In the genomic region with DNA sequence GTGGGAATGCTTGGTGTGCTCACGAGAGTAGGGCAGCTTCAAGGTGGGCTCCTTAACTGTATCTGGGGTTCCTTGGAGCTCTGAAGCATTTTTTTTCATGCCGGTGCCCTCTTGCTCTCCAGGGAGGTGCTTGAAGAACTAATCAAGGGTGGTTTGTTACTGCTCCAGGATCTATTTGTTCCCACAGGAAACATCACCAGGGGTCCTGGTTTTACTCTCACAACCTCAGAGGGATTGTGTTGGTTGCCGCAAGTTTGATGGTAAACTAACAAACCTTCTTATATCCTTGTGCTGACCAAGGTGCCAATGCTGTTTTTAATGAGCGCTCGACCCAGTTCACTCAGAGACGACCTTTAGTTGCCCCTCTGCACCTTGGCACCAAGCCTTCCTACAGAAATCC, we compare ENCODE assay signal across 9 mouse cellular contexts. TPM values are rescaled to one million over a fixed set of nuclear protein-coding genes. Genes with fewer than 3 reads are reported as not detected.
A peak's percentile ranks its signal among the peaks of the same experiment; 100 is the strongest.
DNase-seq lines count a peak whose midpoint lies in the region; ATAC-seq lines count a peak whose summit lies in the region.
"Had no signal": no experiment of that assay in that cellular context is flagged by ENCODE, and none has a peak within 500 bp of the region (broad histone marks: within the 10 kb centered on the region; RNA-seq: fewer than 3 reads in every experiment).

No protein-coding gene starts in this region.

- H3K27me3 ChIP-seq in liver, embryonic 11.5 days (replicated peaks; ENCODE audit: control insufficient read depth, insufficient read depth, low read length) = peaks cover 29% of the 10 kb centered on the region
- peaks cover 45% of the 10 kb centered on the region for H3K27me3 ChIP-seq in forebrain, embryonic 13.5 days
- H3K27me3 ChIP-seq in limb, embryonic 11.5 days (ENCODE audit: control insufficient read depth, insufficient read depth, low read length) = 0 out of 2 replicates have a peak, but pooled peaks cover 5% of the 10 kb centered on the region
- H3K27me3 ChIP-seq in neural tube, embryonic 14.5 days (ENCODE audit: control insufficient read depth, insufficient read depth, low read length) = peaks cover 17% of the 10 kb centered on the region

- H3K4me3 ChIP-seq in liver, embryonic 11.5 days (ENCODE audit: low read depth, low read length) = peak overlapping the region; percentile 63
- H3K4me3 ChIP-seq in forebrain, embryonic 13.5 days = peak overlapping the region; percentile 67
- H3K4me3 ChIP-seq in limb, embryonic 11.5 days (ENCODE audit: low read depth, low read length) = peak overlapping the region; percentile 68
- H3K4me3 ChIP-seq in neural tube, embryonic 14.5 days (ENCODE audit: low read depth, low read length) = peak overlapping the region; percentile 65

- H3K9me3 ChIP-seq in liver, embryonic 11.5 days (ENCODE audit: control insufficient read depth, low read length) = no peaks in the 10 kb centered on the region
- no peaks in the 10 kb centered on the region for H3K9me3 ChIP-seq in forebrain, embryonic 13.5 days (replicated peaks)
- no peaks in the 10 kb centered on the region for H3K9me3 ChIP-seq in limb, embryonic 11.5 days (ENCODE audit: control insufficient read depth, low read length)
- H3K9me3 ChIP-seq in neural tube, embryonic 14.5 days (ENCODE audit: control insufficient read depth, low read length) = no peaks in the 10 kb centered on the region

- H3K36me3 ChIP-seq in liver, embryonic 11.5 days (ENCODE audit: control insufficient read depth, insufficient read depth, low read length) = no peaks in the 10 kb centered on the region
- no peaks in the 10 kb centered on the region for H3K36me3 ChIP-seq in forebrain, embryonic 13.5 days (ENCODE audit: poor library complexity, severe bottlenecking)
- no peaks in the 10 kb centered on the region for H3K36me3 ChIP-seq in limb, embryonic 11.5 days (ENCODE audit: control insufficient read depth, insufficient read depth, low read length)
- H3K36me3 ChIP-seq in neural tube, embryonic 14.5 days (ENCODE audit: control insufficient read depth, insufficient read depth, low read length) = no peaks in the 10 kb centered on the region

- H3K4me2 ChIP-seq in liver, embryonic 11.5 days = peak overlapping the region; percentile 94
- H3K4me2 ChIP-seq in forebrain, embryonic 13.5 days = peak overlapping the region; percentile 99
- peak overlapping the region; percentile 97 for H3K4me2 ChIP-seq in limb, embryonic 11.5 days (ENCODE audit: low read depth, severe bottlenecking)
- H3K4me2 ChIP-seq in neural tube, embryonic 14.5 days (ENCODE audit: low read depth, low read length) = peak overlapping the region; percentile 89

- no peak for DNase-seq in liver, embryonic 11.5 days (ENCODE audit: low spot score)
- no peak for DNase-seq in liver
- no peak for DNase-seq in limb, embryonic 11.5 days (ENCODE audit: low spot score)
- DNase-seq in cerebellum, adult 11-12 months = no peak
- DNase-seq in right cerebral cortex, adult 18-20 months = no peak
- DNase-seq: cerebellum, adult 2 months had no signal

- no peak overlapping the region for H3K9ac ChIP-seq in liver, embryonic 11.5 days (ENCODE audit: low read depth, low read length)
- H3K9ac ChIP-seq in forebrain, embryonic 13.5 days = peak overlapping the region; percentile 74; the same call in 1 of the 2 replicates
- H3K9ac ChIP-seq in limb, embryonic 11.5 days (ENCODE audit: low read length) = no peak overlapping the region; the same call in 1 of the 2 replicates
- no peak overlapping the region for H3K9ac ChIP-seq in neural tube, embryonic 14.5 days (replicated peaks; ENCODE audit: low read depth, low read length)

- no peak for ATAC-seq in liver, embryonic 11.5 days (replicated peaks; ENCODE audit: low FRiP score)
- no peak for ATAC-seq in forebrain, embryonic 13.5 days
- no peak for ATAC-seq in limb, embryonic 11.5 days (ENCODE audit: insufficient number of reproducible peaks, low FRiP score, low TSS enrichment, low read depth)
- ATAC-seq in neural tube, embryonic 14.5 days (ENCODE audit: low read depth) = no peak
- ATAC-seq in CD4-positive, CD25-positive, alpha-beta regulatory T cell, adult 4 months = no peak

- 21% methylated on average over 6 of the region's 6 CpGs for WGBS in liver, embryonic 11.5 days
- WGBS in forebrain, embryonic 13.5 days = 29% methylated on average over 6 of the region's 6 CpGs
- 15% methylated on average over 6 of the region's 6 CpGs for WGBS in limb, embryonic 11.5 days
- WGBS in neural tube, embryonic 14.5 days = 27% methylated on average over 6 of the region's 6 CpGs

- no peak overlapping the region for H3K27ac ChIP-seq in liver, embryonic 11.5 days (ENCODE audit: low read depth, low read length)
- H3K27ac ChIP-seq in forebrain, embryonic 13.5 days = no peak overlapping the region
- no peak overlapping the region for H3K27ac ChIP-seq in limb, embryonic 11.5 days (replicated peaks; ENCODE audit: low read depth, low read length)
- no peak overlapping the region for H3K27ac ChIP-seq in neural tube, embryonic 14.5 days (ENCODE audit: low read depth, low read length)

- no peaks in the 10 kb centered on the region; the same call in 1 of the 2 replicates for H3K4me1 ChIP-seq in liver, embryonic 11.5 days (replicated peaks; ENCODE audit: control insufficient read depth, insufficient read depth, low read length)
- peaks cover 10% of the 10 kb centered on the region for H3K4me1 ChIP-seq in forebrain, embryonic 13.5 days
- H3K4me1 ChIP-seq in limb, embryonic 11.5 days (ENCODE audit: control insufficient read depth, insufficient read depth, low read length) = 0 out of 2 replicates have a peak, but pooled peaks cover 3% of the 10 kb centered on the region
- H3K4me1 ChIP-seq in neural tube, embryonic 14.5 days (ENCODE audit: control insufficient read depth, insufficient read depth, low read length) = no peaks in the 10 kb centered on the region

RNA-seq across cellular contexts. Expression of gene Gpc5, which starts 0.9 kb away (rescaled TPM):
- polyA plus RNA-seq in liver, embryonic 11.5 days (2014; fragmentation: Nextera tagmentation; extraction: Ambion mirVana) = 0.12 TPM in 1 of 2 replicates, not detected in the other
- 0.77 and 1.4 TPM in 2 replicates for polyA plus RNA-seq in forebrain, embryonic 13.5 days (2015; fragmentation: Nextera tagmentation; extraction: Ambion mirVana)
- polyA plus RNA-seq in limb, embryonic 11.5 days (2014; fragmentation: Nextera tagmentation; extraction: Ambion mirVana) = 1.8 and 2.5 TPM in 2 replicates
- 18.5 and 28.6 TPM in 2 replicates for polyA plus RNA-seq in neural tube, embryonic 14.5 days (2014; fragmentation: Nextera tagmentation; extraction: Ambion mirVana)
- polyA plus RNA-seq in CD4-positive, CD25-positive, alpha-beta regulatory T cell, adult 4 months (2017; shearing (Covaris generic)) = under 1 TPM in 1 of 2 experiments, not detected in 1; 0.30 TPM
